Mouse (Mus musculus) brain, embryonic 18.5 days (tissue): Measurements from ENCODE around the gene Slc25a22.

Experiments used
- DNase-seq: peaks from one replicate; pipeline ENCODE4 v3.0.0-alpha.2; 2012; ENCODE audit warnings: low read depth, low spot score

The Slc25a22 gene

DNA sequence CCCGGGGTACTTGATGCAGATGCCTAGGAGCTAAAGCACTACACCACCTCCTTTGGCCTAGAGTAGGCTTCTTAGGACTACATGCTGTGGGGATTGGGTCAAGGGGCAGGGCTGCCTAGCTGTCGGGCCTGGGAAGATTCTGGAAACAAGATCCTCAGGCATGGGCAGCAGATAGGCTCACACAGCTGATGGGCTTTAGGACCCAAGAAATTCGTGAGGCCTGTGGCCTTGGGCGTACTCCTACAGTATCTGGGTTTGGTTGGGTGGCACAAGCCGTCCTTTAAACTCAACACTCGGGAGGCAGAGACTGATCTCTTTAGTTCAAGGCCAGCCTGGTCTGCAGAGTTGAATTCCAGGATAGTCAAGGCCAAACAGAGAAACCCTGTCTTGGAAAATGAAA lies 34.5 kb upstream of the Slc25a22 start:
- DNase-seq: no peak

GRCm38 (mm10) chr7:141471236-141471635 lies 33.5 kb upstream of the Slc25a22 start:
- DNase-seq: no peak

DNA sequence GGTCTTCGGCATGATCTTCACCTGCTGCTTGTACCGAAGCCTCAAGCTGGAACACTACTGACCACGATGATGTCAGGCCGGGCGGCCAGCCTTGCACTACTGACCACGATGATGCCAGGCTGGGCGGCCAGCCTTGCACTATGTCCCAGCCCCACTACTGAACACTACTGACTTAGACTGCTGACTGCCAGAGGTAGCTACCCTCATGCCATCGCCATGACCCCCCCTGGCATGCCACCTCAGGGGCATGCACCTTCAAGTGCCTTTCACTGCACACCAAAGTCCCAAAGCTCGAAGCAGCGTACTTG lies 32.9 kb upstream of the Slc25a22 start:
- no peak for DNase-seq

- DNase-seq: no peak
Observed at GRCm38 (mm10) chr7:141469901-141470636, 32.4 kb upstream of the Slc25a22 start.

DNA sequence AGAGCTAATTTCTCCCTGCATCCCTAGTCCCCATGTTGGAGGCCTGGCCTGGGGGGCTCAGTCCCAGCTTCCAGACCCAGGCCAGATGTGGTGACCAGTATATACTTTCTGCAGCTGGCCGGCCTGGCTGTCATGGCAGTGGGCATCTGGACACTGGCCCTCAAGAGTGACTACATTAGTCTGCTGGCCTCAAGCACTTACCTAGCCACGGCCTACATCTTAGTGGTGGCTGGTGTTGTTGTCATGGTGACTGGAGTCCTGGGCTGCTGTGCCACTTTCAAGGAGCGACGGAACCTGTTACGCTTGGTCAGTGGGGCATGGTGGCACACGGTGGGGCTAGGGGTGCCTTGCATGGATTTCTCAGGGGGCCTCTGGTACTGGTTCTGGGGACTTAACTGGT lies 31.7 kb upstream of the Slc25a22 start:
- no peak for DNase-seq

- DNase-seq: no peak
Observed at GRCm38 (mm10) chr7:141468522-141469211, 31.0 kb upstream of the Slc25a22 start.

- no peak for DNase-seq
Observed at GRCm38 (mm10) chr7:141468164-141468521, 30.5 kb upstream of the Slc25a22 start.

DNA sequence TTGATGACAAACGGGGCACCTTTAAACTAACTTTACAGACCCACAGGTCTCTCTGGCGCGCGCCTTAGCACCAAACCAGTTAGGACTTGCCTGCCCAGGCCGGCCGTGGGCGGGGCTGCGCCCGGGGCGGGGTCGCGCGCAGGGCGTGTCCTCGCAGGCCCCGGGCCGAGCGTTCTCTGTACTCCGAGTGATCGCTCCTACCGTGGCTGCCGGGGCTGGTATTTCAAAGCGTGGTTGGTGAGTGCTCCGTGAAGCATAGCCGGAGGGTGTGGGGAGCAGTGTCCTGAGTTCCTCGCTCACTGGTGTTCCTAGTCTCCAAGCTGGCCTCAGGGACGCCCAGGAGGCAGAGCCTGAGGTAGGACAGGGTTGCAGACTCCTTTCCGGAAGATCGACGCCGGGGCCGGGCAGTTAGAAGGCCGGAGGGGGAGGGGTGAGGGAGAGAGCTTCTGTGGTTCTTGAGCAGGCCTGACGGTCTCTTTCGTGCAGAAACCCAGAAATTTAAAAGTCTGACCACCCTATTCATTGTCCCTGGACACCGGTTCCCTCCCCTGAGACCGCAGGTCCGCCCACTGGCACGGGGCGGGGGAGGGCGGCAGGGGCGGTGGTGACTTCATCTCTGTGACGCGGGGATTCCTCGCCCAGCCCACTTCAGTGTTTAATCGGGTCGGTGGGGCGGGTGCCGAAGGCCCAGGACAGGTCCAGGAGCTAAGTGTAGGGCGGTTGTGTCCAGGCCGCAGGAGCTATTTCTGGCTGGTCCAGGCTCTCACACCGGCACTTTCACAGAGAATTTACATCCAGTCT lies 29.7 kb upstream of the Slc25a22 start, which contains the start of gene Cd151:
TSS of gene Cd151 (plus strand) at position 163 of the 801 bp plus-strand sequence.
- DNase-seq: no peak

DNA sequence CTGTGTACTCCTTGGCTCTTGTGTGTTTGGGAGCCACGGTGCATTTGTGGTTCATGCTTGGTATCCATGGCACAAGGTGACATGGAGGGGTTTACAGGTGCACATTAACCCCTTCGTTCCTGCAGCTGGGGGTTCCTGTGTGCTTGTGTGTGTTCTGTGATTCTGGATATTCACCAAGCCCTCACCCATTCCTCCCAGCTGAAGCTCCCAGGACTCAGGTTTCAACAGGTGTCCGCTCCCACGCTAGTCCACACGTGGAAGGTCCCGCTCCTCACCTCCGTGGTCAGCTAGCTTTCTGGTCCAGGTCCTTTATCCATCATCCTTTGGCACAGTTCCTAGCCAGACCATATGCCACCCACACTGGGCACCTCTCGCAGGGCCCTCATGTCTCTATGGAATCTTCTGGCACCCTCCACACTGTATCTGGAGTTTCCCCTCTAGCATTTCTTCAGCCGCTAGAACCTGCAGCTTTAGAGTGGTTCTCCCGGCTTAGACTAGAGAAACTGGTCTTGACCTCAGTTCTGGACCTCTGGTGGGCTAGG lies 29.0 kb upstream of the Slc25a22 start:
- DNase-seq: no peak

- DNase-seq: no peak
Observed at GRCm38 (mm10) chr7:141466045-141466394, 28.3 kb upstream of the Slc25a22 start.

DNA sequence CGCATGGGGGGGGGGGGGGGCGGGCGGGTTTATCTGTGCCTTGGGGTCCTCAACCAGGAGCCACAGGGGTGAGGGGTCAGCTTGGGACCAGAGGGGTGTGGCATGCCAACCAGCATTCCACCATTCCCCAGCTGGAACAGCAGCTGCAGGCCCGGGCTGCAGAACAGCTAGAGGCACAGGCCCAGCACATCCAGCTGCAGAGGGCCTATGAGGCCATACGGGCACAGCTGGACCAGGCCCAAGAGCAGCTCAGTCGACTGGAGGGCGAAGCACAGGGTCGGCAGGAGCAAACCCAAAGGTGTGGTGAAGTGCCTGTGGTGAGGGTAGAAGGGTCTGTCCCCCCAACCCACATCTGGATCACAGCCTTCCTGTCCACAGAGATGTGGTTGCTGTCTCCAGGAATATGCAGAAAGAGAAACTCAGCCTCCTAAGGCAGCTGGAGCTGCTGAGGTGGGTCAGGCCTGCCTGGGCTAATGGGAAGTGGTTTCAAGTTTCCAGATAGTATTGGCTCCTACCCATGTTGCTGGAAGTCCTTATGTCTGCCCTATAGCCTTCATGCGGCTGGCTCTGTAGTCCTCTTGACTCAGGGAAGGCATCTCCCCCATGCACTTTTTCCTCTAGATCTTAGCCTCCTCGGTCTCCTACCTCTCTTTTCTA lies 27.8 kb upstream of the Slc25a22 start:
- DNase-seq: no peak

- no peak for DNase-seq
Observed at GRCm38 (mm10) chr7:141464603-141465201, 27.0 kb upstream of the Slc25a22 start.

- no peak for DNase-seq
Observed at GRCm38 (mm10) chr7:141463824-141464602, 26.3 kb upstream of the Slc25a22 start.

DNA sequence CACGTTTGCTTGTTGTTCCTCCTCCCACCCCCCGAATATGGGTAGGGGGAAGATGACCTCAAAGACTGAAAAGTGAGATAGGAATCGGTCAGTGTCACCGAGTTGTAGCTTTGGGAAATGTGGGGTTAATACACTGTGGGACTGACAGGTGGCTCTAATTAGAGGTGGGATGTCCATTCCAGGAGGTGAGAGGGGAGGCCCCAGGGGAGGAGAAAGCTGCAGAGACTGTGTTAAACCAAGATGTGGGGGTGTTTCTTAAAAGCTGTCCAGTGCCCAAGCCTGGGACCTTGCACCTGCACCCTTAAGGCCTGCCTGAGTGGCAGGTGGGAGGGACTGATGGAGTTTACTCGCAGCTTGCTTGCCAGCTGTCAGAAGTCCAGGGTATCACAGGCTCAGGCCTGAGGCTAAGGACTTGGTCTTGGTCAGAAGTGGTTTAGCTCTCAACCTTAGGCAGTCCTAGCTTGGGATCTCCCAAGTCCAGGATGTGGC lies 24.7 kb upstream of the Slc25a22 start:
- DNase-seq: no peak

DNA sequence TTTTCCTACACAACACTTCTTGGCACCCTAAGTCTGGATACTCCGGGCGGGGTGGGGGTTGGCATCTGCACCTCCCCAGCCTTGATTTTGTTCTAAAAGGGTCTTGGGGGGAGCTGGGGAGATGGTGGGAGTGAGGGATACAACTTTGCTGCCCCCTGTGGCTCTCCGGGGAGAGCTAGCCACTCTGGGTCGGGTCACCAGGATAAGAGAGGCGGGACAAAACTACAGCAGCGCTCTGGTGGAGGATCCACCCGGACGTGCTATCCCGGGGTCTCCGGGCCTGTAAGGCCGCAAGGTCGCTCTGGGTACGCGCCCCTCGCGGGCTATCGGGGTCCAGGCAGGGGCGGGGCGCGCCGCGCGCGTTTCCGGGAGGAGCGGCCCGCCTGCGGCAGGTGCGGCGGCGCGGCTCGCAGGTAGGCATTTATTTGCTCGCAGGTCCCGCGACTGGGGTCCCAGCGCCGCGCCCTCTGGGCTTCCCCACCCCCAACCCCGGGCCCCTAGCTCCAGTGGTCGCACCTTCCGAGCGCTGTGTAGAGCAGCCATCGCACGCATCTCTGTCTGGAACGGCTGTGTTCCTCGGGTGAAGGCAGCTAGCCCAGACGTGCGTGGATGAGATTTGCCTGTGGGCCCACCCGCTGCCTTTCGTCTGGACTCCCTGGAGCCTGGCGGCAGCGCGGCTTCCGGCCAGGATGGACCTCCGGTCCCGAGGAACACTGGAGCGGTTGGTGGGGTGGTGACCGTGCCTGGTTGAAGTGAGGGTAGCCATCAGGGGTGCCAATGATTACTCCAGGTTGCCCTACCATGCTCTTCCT lies 24.0 kb upstream of the Slc25a22 start:
- no peak for DNase-seq

- DNase-seq: no peak
Observed at GRCm38 (mm10) chr7:141460391-141461113, 22.9 kb upstream of the Slc25a22 start, which contains the start of gene Cracr2b. Gene Cracr2b, plus strand, starts transcription at chr7:141461094.

DNA sequence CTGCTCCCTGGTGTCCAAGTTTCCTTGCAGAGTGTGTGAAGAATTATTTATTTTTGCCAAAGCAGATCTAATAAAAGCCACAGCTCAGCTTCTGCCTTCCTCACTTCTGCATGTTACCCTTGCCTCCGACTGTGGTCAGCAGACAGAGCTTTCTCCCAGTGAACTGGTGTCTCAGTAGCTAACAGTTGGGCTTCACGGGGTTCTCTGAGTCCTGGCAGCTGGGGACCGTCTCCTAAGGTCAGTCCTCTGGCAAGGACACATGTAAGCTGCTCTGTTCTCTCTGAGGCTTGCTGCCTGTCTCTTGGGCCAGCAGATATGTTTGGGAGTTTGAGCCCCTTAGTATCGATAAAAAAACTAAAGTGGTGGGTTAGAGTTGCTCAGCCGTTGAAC lies 22.3 kb upstream of the Slc25a22 start:
- no peak for DNase-seq

GRCm38 (mm10) chr7:141459301-141459711 lies 21.6 kb upstream of the Slc25a22 start:
- no peak for DNase-seq

DNA sequence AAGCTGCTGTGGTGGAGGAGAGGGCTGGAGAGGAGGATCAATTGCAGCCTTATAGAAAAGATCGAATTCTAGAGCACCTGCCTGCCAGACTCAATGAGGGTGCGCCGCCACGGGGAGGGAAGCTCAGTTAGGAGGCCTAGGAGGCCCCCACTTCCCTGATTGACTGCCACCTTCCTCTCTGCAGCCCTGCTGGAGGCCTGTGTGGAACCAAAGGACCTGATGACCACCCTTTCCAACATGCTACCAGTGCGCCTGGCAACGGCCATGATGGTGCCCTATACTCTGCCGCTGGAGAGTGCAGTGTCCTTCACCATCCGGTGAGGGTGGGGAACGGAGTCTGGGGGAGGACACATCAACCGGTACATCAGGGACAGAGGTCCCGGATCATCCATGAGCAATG lies 21.0 kb upstream of the Slc25a22 start:
- DNase-seq: no peak
